Mouse (Mus musculus): ENCODE measurements around the gene Shisa9. TPM values are rescaled to one million over a fixed set of nuclear protein-coding genes. Genes with fewer than 3 reads are reported as not detected.

The Shisa9 gene
- polyA plus RNA-seq, 1 experiment from 2014 or later = 1.7 TPM

GRCm38 (mm10) chr16:12090604-12091235, 106.8 kb downstream of the Shisa9 start:
- no peaks in the 10 kb centered on the region for H3K27me3 ChIP-seq (ENCODE audit: control insufficient read depth, insufficient read depth, low read depth, low read length)
- ATAC-seq (ENCODE audit: low read depth) = peak; percentile 36
- 37% methylated on average over 5 of the region's 5 CpGs for WGBS
- H3K9me3 ChIP-seq (ENCODE audit: control insufficient read depth, low read length) = no peaks in the 10 kb centered on the region
- H3K27ac ChIP-seq (ENCODE audit: low read length) = no peak overlapping the region
- no peak overlapping the region for H3K4me2 ChIP-seq (ENCODE audit: low read depth, low read length)
- no peaks in the 10 kb centered on the region for H3K36me3 ChIP-seq (ENCODE audit: control insufficient read depth, insufficient read depth, low read length)
- 0 out of 2 replicates have a peak, but pooled peaks cover 2% of the 10 kb centered on the region for H3K4me1 ChIP-seq (replicated peaks; ENCODE audit: control insufficient read depth, insufficient read depth, low read length)
- H3K4me3 ChIP-seq (ENCODE audit: low read length) = no peak overlapping the region
- H3K9ac ChIP-seq (ENCODE audit: low read length) = no peak overlapping the region

GRCm38 (mm10) chr16:12093253-12093652, 109.3 kb downstream of the Shisa9 start:
- WGBS = 75% methylated on average over 4 of the region's 4 CpGs
- H3K4me2 ChIP-seq (ENCODE audit: low read depth, low read length) = no peak overlapping the region
- H3K4me1 ChIP-seq (replicated peaks; ENCODE audit: control insufficient read depth, insufficient read depth, low read length) = 0 out of 2 replicates have a peak, but pooled peaks cover 2% of the 10 kb centered on the region
- no peaks in the 10 kb centered on the region for H3K27me3 ChIP-seq (ENCODE audit: control insufficient read depth, insufficient read depth, low read depth, low read length)
- H3K36me3 ChIP-seq (ENCODE audit: control insufficient read depth, insufficient read depth, low read length) = no peaks in the 10 kb centered on the region
- H3K4me3 ChIP-seq (ENCODE audit: low read length) = no peak overlapping the region
- H3K9ac ChIP-seq (ENCODE audit: low read length) = no peak overlapping the region
- no peaks in the 10 kb centered on the region for H3K9me3 ChIP-seq (ENCODE audit: control insufficient read depth, low read length)
- no peak for ATAC-seq (ENCODE audit: low read depth)
- H3K27ac ChIP-seq (ENCODE audit: low read length) = no peak overlapping the region

- no peak overlapping the region for H3K4me3 ChIP-seq (ENCODE audit: low read length)
- no peak overlapping the region for H3K4me2 ChIP-seq (ENCODE audit: low read depth, low read length)
- no peaks in the 10 kb centered on the region for H3K27me3 ChIP-seq (ENCODE audit: control insufficient read depth, insufficient read depth, low read depth, low read length)
- H3K9ac ChIP-seq (ENCODE audit: low read length) = no peak overlapping the region
- no peak for ATAC-seq (ENCODE audit: low read depth)
- 0 out of 2 replicates have a peak, but pooled peaks cover 2% of the 10 kb centered on the region for H3K4me1 ChIP-seq (replicated peaks; ENCODE audit: control insufficient read depth, insufficient read depth, low read length)
- no peak overlapping the region for H3K27ac ChIP-seq (ENCODE audit: low read length)
- 51% methylated on average over 7 of the region's 7 CpGs for WGBS
- H3K36me3 ChIP-seq (ENCODE audit: control insufficient read depth, insufficient read depth, low read length) = no peaks in the 10 kb centered on the region
- no peaks in the 10 kb centered on the region for H3K9me3 ChIP-seq (ENCODE audit: control insufficient read depth, low read length)
These were observed 110.9 kb downstream of the Shisa9 start for GRCm38 (mm10) chr16:12094784-12095315.

DNA sequence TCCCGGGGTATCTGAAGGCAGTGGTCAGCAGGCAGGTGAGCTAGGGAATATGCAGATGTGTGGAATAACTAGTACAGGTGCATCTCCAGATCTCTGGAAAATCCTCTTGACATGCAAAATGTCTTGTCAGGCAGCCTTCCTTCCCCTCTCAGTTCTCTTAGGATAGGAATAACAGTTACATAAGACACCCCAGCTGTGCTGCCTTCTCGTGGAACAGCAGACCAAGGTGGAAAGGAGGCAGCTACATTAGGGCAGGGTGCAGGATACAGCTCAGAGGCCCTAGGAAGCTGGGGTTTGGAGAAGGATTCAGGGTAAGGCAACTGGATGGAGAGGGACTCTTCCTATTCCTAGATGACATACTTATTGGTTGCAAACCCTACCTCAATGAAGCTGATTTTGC, 111.5 kb downstream of the Shisa9 start:
- ATAC-seq (ENCODE audit: low read depth) = no peak
- H3K4me1 ChIP-seq (replicated peaks; ENCODE audit: control insufficient read depth, insufficient read depth, low read length) = 0 out of 2 replicates have a peak, but pooled peaks cover 2% of the 10 kb centered on the region
- no peak overlapping the region for H3K27ac ChIP-seq (ENCODE audit: low read length)
- no peak overlapping the region for H3K4me3 ChIP-seq (ENCODE audit: low read length)
- 34% methylated on average over 2 of the region's 2 CpGs for WGBS
- no peak overlapping the region for H3K9ac ChIP-seq (ENCODE audit: low read length)
- no peak overlapping the region for H3K4me2 ChIP-seq (ENCODE audit: low read depth, low read length)
- no peaks in the 10 kb centered on the region for H3K9me3 ChIP-seq (ENCODE audit: control insufficient read depth, low read length)
- H3K27me3 ChIP-seq (ENCODE audit: control insufficient read depth, insufficient read depth, low read depth, low read length) = no peaks in the 10 kb centered on the region
- no peaks in the 10 kb centered on the region for H3K36me3 ChIP-seq (ENCODE audit: control insufficient read depth, insufficient read depth, low read length)

DNA sequence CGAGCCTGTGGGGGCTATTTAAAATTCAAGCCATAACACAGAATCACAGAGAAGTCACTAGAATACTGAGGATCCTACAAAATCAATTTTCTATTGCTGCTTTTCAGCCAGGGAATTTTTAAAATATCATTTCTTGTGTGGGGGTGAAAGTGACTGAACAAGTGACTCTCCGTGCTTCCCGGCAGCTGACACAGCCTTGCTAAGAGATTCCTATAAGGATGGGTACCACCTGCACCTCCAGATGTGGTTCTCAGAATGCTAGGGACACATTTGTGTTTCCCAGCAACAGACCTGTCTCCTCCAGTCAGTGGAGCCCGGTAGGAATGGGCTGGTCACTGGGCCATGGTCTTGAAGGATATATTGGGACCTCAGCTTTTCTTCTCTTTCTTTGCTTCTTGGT, 124.5 kb downstream of the Shisa9 start:
- Histone ChIP-seq H3K4me1 (replicated peaks; ENCODE audit: control insufficient read depth, insufficient read depth, low read length) (no peaks in the 10 kb centered on the region), H3K36me3 (ENCODE audit: control insufficient read depth, insufficient read depth, low read length) (no peaks in the 10 kb centered on the region), H3K4me3 (ENCODE audit: low read length) (no peak overlapping the region), H3K9me3 (ENCODE audit: control insufficient read depth, low read length) (no peaks in the 10 kb centered on the region), H3K27me3 (ENCODE audit: control insufficient read depth, insufficient read depth, low read depth, low read length) (no peaks in the 10 kb centered on the region), H3K4me2 (ENCODE audit: low read depth, low read length) (no peak overlapping the region), H3K27ac (ENCODE audit: low read length) (no peak overlapping the region), H3K9ac (ENCODE audit: low read length) (no peak overlapping the region)
- no peak for ATAC-seq (ENCODE audit: low read depth)
- WGBS = 88% methylated on average over 4 of the region's 4 CpGs

GRCm38 (mm10) chr16:12110851-12111437, 127.0 kb downstream of the Shisa9 start:
- no peak overlapping the region for H3K27ac ChIP-seq (ENCODE audit: low read length)
- ATAC-seq (ENCODE audit: low read depth) = no peak
- H3K4me2 ChIP-seq (ENCODE audit: low read depth, low read length) = no peak overlapping the region
- no peaks in the 10 kb centered on the region for H3K9me3 ChIP-seq (ENCODE audit: control insufficient read depth, low read length)
- H3K4me3 ChIP-seq (ENCODE audit: low read length) = no peak overlapping the region
- H3K27me3 ChIP-seq (ENCODE audit: control insufficient read depth, insufficient read depth, low read depth, low read length) = no peaks in the 10 kb centered on the region
- 43% methylated on average over 5 of the region's 5 CpGs for WGBS
- H3K9ac ChIP-seq (ENCODE audit: low read length) = no peak overlapping the region
- no peaks in the 10 kb centered on the region for H3K4me1 ChIP-seq (replicated peaks; ENCODE audit: control insufficient read depth, insufficient read depth, low read length)
- no peaks in the 10 kb centered on the region for H3K36me3 ChIP-seq (ENCODE audit: control insufficient read depth, insufficient read depth, low read length)

- 71% methylated on average over 5 of the region's 5 CpGs for WGBS
- Histone ChIP-seq H3K4me2 (ENCODE audit: low read depth, low read length) (no peak overlapping the region), H3K9me3 (ENCODE audit: control insufficient read depth, low read length) (no peaks in the 10 kb centered on the region), H3K27ac (ENCODE audit: low read length) (no peak overlapping the region), H3K9ac (ENCODE audit: low read length) (no peak overlapping the region), H3K27me3 (ENCODE audit: control insufficient read depth, insufficient read depth, low read depth, low read length) (no peaks in the 10 kb centered on the region), H3K4me3 (ENCODE audit: low read length) (no peak overlapping the region), H3K4me1 (replicated peaks; ENCODE audit: control insufficient read depth, insufficient read depth, low read length) (no peaks in the 10 kb centered on the region), H3K36me3 (ENCODE audit: control insufficient read depth, insufficient read depth, low read length) (no peaks in the 10 kb centered on the region)
- ATAC-seq (ENCODE audit: low read depth) = peak; percentile 83
These were observed 130.5 kb downstream of the Shisa9 start for GRCm38 (mm10) chr16:12114396-12114795.

GRCm38 (mm10) chr16:12115040-12115856, 131.3 kb downstream of the Shisa9 start:
- Histone ChIP-seq H3K4me3 (ENCODE audit: low read length) (no peak overlapping the region), H3K9ac (ENCODE audit: low read length) (no peak overlapping the region), H3K27me3 (ENCODE audit: control insufficient read depth, insufficient read depth, low read depth, low read length) (no peaks in the 10 kb centered on the region), H3K27ac (ENCODE audit: low read length) (no peak overlapping the region), H3K36me3 (ENCODE audit: control insufficient read depth, insufficient read depth, low read length) (no peaks in the 10 kb centered on the region), H3K9me3 (ENCODE audit: control insufficient read depth, low read length) (no peaks in the 10 kb centered on the region), H3K4me1 (replicated peaks; ENCODE audit: control insufficient read depth, insufficient read depth, low read length) (no peaks in the 10 kb centered on the region), H3K4me2 (ENCODE audit: low read depth, low read length) (no peak overlapping the region)
- WGBS = 49% methylated on average over 7 of the region's 7 CpGs
- ATAC-seq (ENCODE audit: low read depth) = no peak

- Histone ChIP-seq H3K27ac (ENCODE audit: low read length) (no peak overlapping the region), H3K4me2 (ENCODE audit: low read depth, low read length) (no peak overlapping the region), H3K4me1 (replicated peaks; ENCODE audit: control insufficient read depth, insufficient read depth, low read length) (no peaks in the 10 kb centered on the region), H3K36me3 (ENCODE audit: control insufficient read depth, insufficient read depth, low read length) (no peaks in the 10 kb centered on the region), H3K27me3 (ENCODE audit: control insufficient read depth, insufficient read depth, low read depth, low read length) (no peaks in the 10 kb centered on the region), H3K9me3 (ENCODE audit: control insufficient read depth, low read length) (no peaks in the 10 kb centered on the region), H3K4me3 (ENCODE audit: low read length) (no peak overlapping the region), H3K9ac (ENCODE audit: low read length) (no peak overlapping the region)
- 91% methylated on average over 1 of the region's 1 CpGs for WGBS
- ATAC-seq (ENCODE audit: low read depth) = no peak
These were observed 133.0 kb downstream of the Shisa9 start for GRCm38 (mm10) chr16:12116926-12117325.

Measured in lung, embryonic 16.5 days (tissue).